Mouse (Mus musculus): ENCODE results near the gene Gatc.

DNA sequence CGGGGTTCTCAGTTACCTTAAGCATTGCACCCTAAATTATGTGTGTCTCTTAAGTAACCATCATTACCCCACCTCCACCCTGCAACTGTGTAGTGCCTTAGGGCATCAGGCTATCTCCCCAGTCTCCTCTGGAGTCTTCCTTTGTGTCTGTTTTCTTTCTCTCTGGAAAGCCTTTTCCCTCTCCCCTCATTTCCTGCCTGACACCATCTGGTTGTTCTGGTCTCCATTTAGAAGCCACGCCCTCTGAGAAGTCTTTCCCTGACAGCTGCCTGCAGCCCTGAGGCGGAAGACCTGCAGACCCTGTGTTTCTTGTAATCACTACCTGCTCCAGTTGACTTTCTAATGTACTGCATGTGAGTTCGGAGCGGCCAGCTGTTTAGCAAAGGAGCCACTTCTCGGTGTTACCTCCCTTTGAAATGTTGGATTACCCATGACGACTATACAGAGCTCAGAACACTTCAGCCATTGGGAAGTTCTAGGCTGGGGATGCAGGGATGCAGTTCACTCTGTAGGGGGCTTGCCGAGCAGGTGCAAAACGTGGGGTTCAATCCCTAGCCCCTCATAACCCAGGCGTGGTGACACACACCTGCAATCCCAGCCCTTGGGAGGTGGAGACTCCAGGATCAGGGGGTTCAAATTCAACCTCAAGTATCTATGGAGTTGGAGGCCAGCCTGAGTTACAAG, 23.2 kb downstream of the Gatc start:
- no peak for TF ChIP-seq CTCF (IDR thresholded peaks at IDR 0.05; ENCODE audit: control insufficient read depth, insufficient read depth, insufficient read length)
- TF ChIP-seq USF1 (IDR thresholded peaks at IDR 0.05; ENCODE audit: low read depth) = no peak
